Mouse (Mus musculus): ENCODE data around the gene Ppp1cb.

- TF ChIP-seq CTCF (IDR thresholded peaks at IDR 0.05; ENCODE audit: borderline replicate concordance, insufficient read depth, low read depth, low read length) (no peak), POLR2A (IDR thresholded peaks at IDR 0.05; ENCODE audit: borderline replicate concordance, insufficient read depth, low read length) (no peak)
Observed at GRCm38 (mm10) chr5:32435612-32436011, 23.0 kb upstream of the Ppp1cb start.
